Mouse (Mus musculus) left cerebral cortex, adult 18-20 months (tissue): ENCODE measurements around the gene Nfkbid. TPM values are rescaled to one million over a fixed set of nuclear protein-coding genes. Genes with fewer than 3 reads are reported as not detected.
A peak's percentile ranks its signal among the peaks of the same experiment; 100 is the strongest.

ENCODE experiments used
- DNase-seq, 2 experiments: peaks; one replicate each; pipeline ENCODE4 v3.0.0; 2021 to 2022; ENCODE audit warnings: low spot score in 2 of 2, mixed read lengths in 1 of 2
- long read RNA-seq, 2 experiments: library from polyadenylated mRNA; stranded (forward); transcript quantifications; one replicate each; pipeline ENCODE4 v2.0.0; 2021
- total RNA-seq, 2 experiments: library from RNA; stranded (reverse); gene quantifications; 2 replicates each; pipeline ENCODE4 v1.2.3; 2021

The Nfkbid gene
- total RNA-seq = 1 to 10 TPM; 3.9 to 4.1 TPM
- long read RNA-seq, experiment 1, partial matches to known transcripts = 0 of 6 reads
- long read RNA-seq, experiment 1, other reads (novel, unspliced or antisense) = 2 of 6 reads
- long read RNA-seq, experiment 2, partial matches to known transcripts = 1 of 5 reads
- long read RNA-seq, experiment 2, other reads (novel, unspliced or antisense) = 0 of 5 reads

DNA sequence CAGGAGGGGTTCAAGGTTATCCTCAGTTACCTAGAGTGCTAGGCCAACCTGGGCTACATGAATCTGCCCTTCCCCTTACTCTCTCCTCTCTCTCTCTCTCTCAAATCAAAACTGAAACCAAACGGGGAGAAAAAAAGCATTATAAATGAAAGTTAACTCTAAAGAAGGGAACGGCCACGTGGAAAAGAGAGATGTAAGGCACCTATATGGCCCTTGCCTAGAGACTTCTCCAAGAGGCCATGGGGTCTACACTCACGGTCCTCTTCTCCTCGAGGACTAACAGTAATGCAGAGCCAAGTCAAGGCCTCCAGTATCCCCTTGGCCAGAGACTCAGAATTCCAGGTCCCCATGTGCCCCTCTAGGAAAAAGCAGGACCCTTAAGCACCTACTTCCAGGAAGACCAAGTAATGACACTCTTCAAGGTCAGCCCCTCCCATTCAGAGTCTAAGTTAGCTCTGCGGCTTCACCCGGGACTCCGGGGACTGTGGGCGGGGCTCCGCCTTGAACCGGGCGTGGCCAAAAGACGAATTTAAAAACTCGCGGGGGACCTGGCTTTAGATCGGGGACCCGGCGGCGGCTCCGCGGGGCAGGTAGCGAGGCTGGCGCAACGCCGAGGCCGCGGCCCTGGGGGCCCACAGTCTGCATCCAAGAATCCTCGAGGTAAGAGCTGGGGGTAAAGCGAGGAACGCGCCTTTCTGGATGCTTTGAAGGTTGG lies at the start of gene Nfkbid:
TSS of gene Nfkbid (plus strand) at position 558 of the 715 bp plus-strand sequence.
- DNase-seq = peak; percentile 56 to 61

DNA sequence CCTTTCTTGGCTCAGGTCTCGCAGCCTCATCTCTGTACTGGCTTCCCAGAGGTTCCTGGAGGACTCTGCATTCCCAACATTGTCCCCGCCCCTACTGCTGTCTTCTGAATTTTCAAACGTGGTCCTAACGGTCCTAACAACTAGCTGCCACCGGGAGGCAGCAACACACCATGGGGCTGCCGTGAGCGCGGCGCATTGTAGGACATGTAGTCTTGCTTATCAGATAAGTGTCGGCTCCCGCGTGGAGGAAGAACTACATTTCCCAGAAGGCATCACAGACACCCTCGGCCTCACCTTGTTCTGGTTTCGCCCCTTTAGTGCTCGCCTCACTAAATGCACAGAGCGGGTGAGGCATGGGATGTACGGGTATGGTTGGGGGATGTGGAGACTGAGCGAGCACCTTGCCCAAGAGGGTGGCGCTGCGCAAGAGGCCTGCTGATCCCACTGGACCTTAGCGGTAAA lies 48.0 kb upstream of the Nfkbid start:
- peak; percentile 92 to 97 for DNase-seq

DNA sequence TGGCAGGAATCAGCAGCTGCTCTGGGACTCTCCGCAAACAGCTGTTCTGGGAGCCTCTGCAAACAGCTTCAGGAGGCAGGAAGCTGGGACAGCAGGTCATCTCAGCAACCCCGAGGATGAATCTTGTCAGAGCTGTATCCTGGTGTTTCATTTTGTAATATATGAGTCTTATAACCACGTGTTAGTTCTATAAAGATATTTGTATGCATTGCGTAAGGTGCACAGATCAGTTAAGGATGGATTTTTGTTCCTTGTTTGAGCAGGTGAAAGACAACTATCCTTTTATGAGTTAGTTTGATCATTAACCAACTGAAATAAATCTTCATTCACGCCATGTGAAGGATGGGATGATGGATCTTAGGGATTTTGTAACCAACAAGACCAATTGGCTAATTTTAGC lies 41.5 kb upstream of the Nfkbid start:
- DNase-seq = no peak

DNA sequence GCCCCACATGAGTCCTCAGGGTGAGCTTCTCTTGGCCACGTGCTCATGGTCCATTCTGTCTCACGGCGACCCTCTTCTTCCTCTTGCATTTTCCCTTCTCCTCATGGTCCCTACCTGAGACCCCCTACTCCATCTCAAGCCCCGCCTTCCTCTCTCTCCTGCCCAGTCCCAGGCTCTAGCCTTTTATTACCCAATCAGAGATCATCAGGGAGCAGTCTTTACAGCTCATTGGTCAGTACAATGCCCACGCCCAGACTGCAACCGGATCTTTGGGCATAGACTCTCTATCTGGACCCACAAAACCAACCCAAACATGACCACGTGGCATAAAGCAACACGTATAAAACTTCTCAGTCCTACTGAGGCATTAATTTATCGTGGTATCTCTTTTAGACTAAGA lies 37.4 kb upstream of the Nfkbid start:
- no peak for DNase-seq

DNA sequence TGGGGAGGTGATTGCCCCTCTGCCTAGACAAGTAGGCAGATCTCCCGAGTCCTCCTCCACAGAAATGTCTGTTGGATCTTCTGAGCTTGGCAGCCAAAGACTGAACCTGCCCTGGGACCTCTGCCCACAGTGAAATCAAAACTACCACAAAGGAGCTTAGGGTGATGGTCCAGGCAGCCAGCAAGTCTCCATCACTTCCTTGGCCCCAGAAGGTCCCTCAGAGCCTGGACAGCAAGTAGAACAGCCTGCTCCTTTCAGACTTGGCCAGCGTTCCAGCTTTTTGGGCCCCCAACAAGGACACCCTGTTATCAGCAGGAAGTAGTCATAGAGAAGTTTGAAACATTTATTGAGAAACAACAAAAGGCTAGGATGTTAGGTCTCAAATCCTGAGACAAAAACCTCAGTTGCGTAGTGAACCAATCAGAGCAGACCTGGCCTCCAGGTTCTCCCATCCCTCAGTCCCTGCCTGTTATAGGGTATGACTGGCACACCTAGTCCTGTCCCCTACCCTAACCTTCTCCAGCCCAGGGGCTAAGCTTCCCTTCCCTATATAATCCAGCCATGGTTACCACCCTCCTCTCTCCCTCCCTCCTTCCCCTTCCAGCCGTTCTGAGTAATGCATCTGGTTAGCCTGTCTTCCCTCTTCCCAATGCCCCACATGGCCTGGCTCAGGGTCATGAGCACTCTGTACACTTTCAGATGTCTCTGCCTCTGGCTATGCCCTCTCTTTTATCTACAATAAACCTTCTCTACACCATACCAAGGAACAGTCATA lies 28.6 kb upstream of the Nfkbid start:
- no peak for DNase-seq

DNA sequence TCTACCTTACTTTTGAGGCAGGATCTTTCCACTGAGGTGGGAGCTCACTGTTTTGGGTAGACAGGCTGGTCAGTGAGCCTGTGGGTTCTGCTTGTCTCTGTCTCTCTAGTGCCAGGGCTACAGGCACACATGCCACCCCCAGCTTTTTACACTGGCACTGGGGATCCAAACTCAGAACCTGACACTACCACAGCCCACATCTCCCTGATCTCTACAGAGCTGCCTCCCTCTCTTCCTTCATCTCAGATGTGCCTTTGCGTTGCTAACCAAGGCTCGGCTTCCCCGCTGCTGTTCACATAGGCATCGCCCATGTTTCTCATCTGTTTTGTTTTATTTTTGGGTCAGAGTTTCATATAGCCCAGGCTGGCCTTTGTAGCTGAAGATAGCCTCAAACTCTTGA lies 27.9 kb upstream of the Nfkbid start:
- peak in 1 of 2 experiments; percentile 9 for DNase-seq

DNA sequence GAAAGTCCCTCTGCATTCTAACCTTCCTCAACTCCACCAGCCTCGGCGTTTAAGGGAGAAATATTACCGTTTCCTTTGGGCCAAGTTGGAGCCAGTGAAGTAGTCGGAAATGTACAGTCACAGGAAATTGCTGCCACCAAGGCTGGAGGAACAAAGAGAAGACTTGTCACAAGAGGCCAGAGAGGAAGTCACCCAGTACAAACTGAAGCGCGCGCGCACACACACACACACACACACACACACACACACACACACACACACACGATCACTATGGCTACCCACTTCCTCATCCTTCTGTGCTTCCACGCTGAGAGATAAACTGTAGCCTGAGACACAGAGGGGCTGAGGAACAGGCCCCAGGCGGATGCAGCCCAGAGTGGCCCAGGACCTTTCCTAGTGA lies 27.2 kb upstream of the Nfkbid start:
- DNase-seq = no peak

DNA sequence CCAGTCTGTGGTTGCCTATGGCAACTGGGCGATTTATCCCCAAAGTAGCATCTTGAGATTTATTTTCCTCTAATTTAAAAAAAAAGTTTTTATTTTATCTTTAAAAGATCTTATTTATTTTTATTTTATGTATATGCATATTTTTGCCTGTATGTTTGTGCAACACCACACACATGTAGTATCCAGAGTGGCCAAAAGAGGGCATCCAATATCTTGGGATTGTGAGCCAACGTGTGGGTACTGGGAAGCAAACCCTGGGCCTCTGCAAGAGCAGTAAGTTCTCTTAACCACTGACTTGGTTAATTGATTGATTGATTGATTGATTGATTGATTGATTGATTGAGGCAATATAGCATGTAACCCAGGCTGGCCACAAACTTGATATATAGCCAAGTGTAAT lies 26.7 kb upstream of the Nfkbid start:
- no peak for DNase-seq

DNA sequence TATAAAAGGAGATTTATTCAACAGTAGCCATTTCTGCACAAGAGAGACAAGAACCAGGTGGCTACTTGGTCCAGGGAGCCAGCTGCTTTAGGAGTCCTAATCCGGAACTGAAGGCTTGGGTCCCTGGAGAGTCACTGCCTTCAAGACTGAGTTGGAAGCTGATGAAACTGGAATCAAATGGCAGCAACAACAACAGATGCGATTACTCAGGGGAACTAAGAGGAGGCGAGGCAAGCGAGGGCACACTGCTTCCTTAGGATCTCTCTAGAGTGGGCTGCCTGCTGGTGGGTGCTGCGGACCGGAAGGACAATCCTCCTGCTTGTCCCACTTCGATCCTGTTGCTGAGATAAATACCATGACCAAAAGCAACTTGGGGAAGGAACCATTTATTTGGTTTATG lies 21.9 kb upstream of the Nfkbid start:
- DNase-seq = no peak

DNA sequence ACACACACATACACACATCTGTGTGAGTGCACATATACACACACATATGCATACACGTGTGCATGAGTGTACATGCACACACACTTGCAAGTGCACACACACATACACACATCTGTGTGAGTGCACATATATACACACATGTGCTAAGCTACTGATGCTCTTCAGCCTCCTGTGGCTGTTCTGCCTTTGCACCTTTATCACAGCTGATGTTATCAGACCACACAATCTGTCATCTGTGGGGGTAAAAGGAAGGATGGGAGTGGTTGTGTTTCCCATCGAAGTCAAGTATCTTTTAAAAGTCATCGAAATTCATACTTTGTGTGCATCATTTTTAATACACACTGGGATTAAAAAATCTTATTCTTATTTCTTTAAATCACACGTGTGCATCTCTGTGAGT lies 19.2 kb upstream of the Nfkbid start:
- no peak for DNase-seq

DNA sequence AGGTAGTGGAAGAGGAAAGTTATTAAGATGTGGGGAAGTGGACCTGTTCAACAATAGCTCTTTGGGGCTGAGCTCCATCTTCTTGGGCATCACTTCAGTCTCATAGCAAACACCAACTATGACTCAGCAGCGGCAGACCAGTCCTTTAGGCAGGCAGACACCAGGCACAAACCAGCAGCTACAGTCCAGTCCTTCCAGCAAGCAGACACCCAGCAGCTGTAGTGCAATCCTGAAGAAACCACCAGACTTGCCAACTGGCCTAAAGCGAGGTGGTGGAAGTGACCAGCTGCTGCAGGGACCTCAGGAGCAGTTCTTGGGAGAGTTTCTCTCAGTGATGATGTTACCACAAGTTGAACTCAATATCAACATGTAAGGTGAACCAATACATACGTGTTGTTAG lies 12.9 kb upstream of the Nfkbid start:
- DNase-seq = no peak

DNA sequence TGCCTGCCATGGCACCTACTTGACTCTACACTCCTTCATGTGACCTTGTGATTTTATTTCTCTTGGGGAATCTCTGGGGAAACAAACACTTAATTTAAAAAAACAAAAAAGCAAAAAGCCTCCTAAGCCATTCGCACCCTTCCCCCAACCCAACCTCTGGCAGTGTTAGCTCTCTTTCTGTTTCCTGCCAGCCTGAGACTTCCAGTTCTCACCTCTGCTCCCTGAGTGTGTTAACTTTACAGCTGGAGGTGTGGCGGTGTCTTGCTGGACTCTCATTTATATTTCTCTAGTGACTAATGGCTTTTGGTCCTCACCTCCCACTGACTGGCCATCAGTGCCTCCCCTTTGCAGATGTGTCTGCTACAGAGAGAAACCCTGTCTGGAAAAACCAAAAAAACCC lies 11.7 kb upstream of the Nfkbid start:
- no peak for DNase-seq

DNA sequence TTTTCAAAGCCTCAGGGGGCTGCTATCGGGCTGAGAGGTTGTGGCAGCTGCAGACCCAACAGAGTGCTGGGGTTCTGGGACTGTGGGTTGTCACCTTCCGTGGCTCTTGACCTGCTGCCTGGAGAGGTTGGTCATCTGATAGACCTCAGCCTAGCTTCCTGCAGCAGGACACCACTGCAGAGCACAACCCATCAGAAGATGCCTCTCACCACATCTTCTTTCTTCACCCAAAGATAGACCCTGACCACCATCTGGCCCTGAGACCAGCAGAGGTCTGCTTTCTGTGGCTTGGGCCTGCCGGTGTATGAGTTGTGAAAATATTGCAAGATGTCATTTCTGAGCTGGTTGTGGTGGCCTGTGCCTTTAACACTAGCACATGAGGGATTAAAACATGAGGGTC lies 10.5 kb upstream of the Nfkbid start:
- no peak for DNase-seq

DNA sequence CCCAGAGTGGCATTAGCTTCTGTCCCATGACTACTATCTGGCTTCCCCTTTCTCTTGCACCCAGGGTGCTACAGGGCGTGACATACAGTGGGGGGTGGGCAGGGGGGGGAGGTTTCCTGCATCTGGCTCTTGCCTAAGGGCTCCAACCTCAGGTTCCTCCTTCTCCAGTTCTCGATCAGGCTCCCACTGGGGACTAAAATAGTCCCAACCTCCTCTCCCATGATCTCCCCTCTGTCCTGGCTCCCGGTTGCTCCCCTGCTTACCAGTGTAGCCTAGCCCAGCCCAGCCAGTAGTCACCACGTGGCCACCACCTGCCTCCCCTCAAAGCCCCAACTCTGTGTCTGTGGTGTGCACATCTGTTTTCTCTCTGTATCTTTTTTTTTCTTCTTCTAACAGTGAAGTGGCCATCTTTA lies 8.8 kb upstream of the Nfkbid start:
- DNase-seq = no peak

DNA sequence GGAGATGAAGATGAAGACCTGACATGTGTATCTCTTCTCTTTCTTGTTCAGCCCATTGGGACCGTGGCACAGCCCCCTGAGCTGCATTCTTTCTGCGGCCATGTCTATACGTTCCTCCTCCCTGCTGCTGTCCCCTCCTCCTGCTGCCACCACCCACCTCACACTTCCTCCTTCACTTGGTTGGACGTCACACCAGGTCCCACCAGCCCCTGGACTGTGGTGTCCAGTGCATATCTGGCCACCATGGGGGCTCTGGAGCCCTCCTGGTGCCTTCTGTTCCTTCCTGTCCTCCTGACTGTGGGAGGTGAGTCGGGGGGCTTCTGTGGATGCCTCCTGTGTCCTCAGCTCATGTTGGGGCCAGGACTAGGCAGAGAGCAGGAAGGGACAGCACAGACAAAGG lies 7.9 kb upstream of the Nfkbid start, which contains the start of gene Tyrobp:
TSS of gene Tyrobp (plus strand) at position 165 of the 400 bp plus-strand sequence.
- DNase-seq = no peak

DNA sequence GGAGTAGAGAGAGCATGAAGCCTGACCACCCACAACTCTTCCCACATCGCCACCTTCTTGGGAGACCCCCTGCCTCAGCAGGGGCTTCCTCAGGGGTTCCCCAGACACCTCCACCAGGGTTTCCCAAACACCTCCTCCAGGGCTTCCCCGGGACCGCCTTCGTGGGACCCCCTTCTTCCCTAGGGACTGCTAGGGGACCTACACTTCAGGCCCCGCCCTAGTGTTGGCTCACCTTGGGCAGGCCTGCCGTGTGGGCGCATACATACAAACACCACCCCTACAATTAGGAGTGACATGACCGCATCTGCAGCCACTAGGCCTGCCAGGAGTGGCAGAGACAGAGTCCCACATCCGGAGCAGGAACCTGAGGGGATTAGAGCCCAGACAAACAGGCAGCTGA lies 3.7 kb upstream of the Nfkbid start:
- DNase-seq = no peak

DNA sequence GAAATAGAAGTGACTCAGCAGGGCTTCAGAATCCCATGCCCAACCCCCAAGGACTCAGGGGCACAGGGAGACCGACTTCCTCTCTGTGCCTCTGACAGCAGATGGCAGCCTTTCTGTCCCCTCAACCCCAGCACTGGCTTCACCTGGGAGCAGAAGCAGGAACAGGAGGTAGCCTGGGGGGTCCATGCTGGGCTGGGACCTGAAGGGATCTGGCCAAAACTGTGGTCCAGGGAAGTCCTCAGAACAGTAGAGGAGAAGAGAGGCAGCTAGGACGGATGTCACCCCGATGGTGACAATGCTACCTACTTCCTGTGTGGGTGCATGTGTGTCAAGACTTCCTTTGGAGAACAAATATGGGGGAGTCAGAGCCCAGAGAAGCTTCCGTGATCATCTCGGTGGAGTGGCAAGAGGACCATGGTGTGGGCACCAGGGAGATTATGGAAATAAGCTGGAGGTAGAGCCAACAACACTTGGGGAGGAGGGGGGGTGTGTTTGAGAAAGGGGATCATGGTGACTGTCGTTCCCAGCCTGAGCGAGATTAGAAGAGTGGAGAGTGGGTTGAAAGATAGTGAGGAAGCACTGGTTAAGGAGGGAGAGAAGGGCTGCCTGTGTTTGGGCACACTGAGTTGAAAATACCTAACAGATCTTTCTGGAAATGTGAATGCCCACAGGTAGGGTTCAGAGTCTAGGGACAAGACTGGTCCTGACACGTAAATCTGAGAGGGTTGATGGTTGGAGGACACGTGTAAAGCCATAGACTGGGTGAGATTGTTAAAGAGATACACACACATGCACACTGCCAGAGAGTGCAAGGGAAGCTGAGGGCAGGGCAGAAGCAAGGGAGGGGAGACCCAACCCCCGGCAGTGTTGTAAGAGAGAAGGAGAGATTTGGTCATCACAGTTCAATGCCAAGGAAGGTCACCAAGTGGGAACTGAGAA lies 1.7 kb upstream of the Nfkbid start, which contains the start of gene Hcst:
TSS of gene Hcst (minus strand) at position 294 of the 939 bp plus-strand sequence.
- no peak for DNase-seq

DNA sequence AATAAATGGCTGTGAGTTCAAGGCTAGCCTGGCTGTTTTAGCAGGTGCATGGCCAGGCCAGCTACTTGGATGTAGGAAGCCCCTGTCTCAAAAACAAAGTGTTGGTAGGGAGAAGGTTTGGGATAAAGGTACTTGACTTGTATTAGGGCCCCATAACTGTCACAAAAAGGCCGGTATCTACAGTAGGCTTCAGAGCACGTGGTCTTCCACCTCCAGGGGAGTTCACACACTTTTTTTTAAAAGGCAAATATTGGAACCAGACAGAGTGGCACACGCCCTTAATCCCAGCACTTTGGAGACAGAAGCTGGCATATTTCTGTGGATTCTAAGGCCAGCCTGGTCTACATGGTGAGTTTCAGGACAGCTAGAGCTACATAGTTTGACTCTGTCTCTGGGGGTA lies 859 bp upstream of the Nfkbid start:
- DNase-seq = no peak

DNA sequence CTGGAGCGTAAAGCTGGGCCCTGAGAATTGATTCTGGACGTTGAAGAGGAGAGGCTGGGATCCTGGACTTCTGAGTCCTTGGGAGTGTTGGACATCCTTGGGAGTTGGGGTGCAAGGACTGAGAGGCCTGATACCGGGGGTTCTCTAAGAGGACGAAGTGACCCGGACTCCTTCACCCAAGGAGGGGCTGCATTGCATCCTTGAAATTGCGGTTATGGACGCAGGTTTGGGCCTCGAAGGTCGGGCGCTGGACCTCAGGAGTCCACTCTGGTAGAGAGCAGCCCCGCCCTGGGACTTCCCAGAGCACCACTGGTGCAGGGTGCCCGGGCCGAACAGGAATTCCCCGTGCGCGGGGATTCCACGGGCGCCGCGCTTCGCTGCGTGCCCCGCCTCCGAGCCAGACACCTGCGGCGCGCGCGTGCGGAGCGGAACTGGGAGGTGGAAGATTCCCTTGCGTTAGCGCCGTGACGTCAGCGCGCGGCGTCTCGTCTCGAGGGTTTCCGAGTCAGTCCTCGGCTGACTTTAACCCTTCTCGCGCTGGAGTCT lies 431 bp downstream of the Nfkbid start:
- DNase-seq = peak; percentile 96

DNA sequence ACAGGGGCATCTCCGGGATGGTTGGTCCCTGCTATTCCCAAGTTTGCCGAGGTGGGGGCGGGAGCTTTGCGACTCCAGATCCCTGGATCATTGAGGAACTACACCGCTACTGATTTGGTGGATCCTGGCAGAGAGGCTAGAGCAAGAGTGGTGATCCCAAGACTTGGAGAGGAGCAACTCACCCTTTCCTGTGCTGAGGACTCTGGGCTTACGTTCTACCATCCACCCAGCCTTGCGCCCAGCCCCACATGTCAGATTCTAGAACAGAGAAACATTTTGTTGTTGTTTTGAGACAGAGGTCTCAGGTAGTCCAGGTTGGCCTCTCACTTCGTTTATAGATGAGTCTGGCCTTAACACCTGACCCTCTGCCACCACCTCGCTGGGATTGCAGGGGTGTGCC lies 1.0 kb downstream of the Nfkbid start:
- DNase-seq = peak in 1 of 2 experiments; percentile 48
